Mouse (Mus musculus): ENCODE data around the gene Kctd21. TPM values are rescaled to one million over a fixed set of nuclear protein-coding genes. Genes with fewer than 3 reads are reported as not detected.

Kctd21 gene
- total and polyA plus RNA-seq, 3 experiments: 3.6 to 4.1 (median 3.7) TPM

GRCm38 (mm10) chr7:97375101-97375500 lies 43.0 kb downstream of the Kctd21 start:
- H3K27me3 ChIP-seq (ENCODE audit: control insufficient read depth, insufficient read depth, low read length): no peaks in the 10 kb centered on the region
- peaks cover 4% of the 10 kb centered on the region; the same call in 1 of the 2 replicates for H3K4me1 ChIP-seq (ENCODE audit: control insufficient read depth, insufficient read depth, low read length)
- no peak overlapping the region for H3K4me3 ChIP-seq
- TF ChIP-seq EP300 (IDR thresholded peaks at IDR 0.05; ENCODE audit: insufficient read depth, low read depth, low read length): no peak
- H3K9ac ChIP-seq (ENCODE audit: low read depth, low read length): no peak overlapping the region
- H3K36me3 ChIP-seq (ENCODE audit: control insufficient read depth, insufficient read depth, low read length): no peaks in the 10 kb centered on the region
- 96% methylated on average over 9 of the region's 9 CpGs for WGBS
- H3K79me2 ChIP-seq (replicated peaks; ENCODE audit: control insufficient read depth, insufficient read depth, low read length): no peaks in the 10 kb centered on the region
- intact Hi-C loops (cut with DNase I): no loop called here
- H3K27ac ChIP-seq: no peak overlapping the region
- DNase-seq: no peak

- Histone ChIP-seq H3K27ac (no peak overlapping the region), H3K27me3 (ENCODE audit: control insufficient read depth, insufficient read depth, low read length) (no peaks in the 10 kb centered on the region), H3K4me3 (no peak overlapping the region), H3K9ac (ENCODE audit: low read depth, low read length) (no peak overlapping the region), H3K4me1 (ENCODE audit: control insufficient read depth, insufficient read depth, low read length) (peaks cover 3% of the 10 kb centered on the region; the same call in 1 of the 2 replicates), H3K36me3 (ENCODE audit: control insufficient read depth, insufficient read depth, low read length) (no peaks in the 10 kb centered on the region), H3K79me2 (replicated peaks; ENCODE audit: control insufficient read depth, insufficient read depth, low read length) (no peaks in the 10 kb centered on the region)
- 79% methylated on average over 2 of the region's 2 CpGs for WGBS
- intact Hi-C loops (cut with DNase I): no loop called here
- no peak for DNase-seq
- TF ChIP-seq POLR2A (IDR thresholded peaks at IDR 0.05; ENCODE audit: insufficient read depth, low read depth, low read length) (no peak), CTCF (IDR thresholded peaks at IDR 0.05) (no peak), EP300 (IDR thresholded peaks at IDR 0.05; ENCODE audit: insufficient read depth, low read depth, low read length) (no peak)
Observed at GRCm38 (mm10) chr7:97375906-97376305, 43.8 kb downstream of the Kctd21 start.

GRCm38 (mm10) chr7:97379304-97379703 lies 47.2 kb downstream of the Kctd21 start:
- intact Hi-C loops (cut with DNase I): no loop called here
- H3K27ac ChIP-seq: no peak overlapping the region
- H3K4me1 ChIP-seq (ENCODE audit: control insufficient read depth, insufficient read depth, low read length): peaks cover 1% of the 10 kb centered on the region; the same call in 1 of the 2 replicates
- 87% methylated on average over 5 of the region's 5 CpGs for WGBS
- H3K36me3 ChIP-seq (ENCODE audit: control insufficient read depth, insufficient read depth, low read length): no peaks in the 10 kb centered on the region
- H3K27me3 ChIP-seq (ENCODE audit: control insufficient read depth, insufficient read depth, low read length): no peaks in the 10 kb centered on the region
- no peak overlapping the region for H3K9ac ChIP-seq (ENCODE audit: low read depth, low read length)
- no peak overlapping the region for H3K4me3 ChIP-seq
- no peaks in the 10 kb centered on the region for H3K79me2 ChIP-seq (replicated peaks; ENCODE audit: control insufficient read depth, insufficient read depth, low read length)
- no peak for DNase-seq
- no peak for TF ChIP-seq CTCF (IDR thresholded peaks at IDR 0.05)
- no peak for TF ChIP-seq EP300 (IDR thresholded peaks at IDR 0.05; ENCODE audit: insufficient read depth, low read depth, low read length)
- TF ChIP-seq POLR2A (IDR thresholded peaks at IDR 0.05; ENCODE audit: insufficient read depth, low read depth, low read length): no peak

- Histone ChIP-seq H3K4me1 (ENCODE audit: control insufficient read depth, insufficient read depth, low read length) (peaks cover 1% of the 10 kb centered on the region; the same call in 1 of the 2 replicates), H3K36me3 (ENCODE audit: control insufficient read depth, insufficient read depth, low read length) (no peaks in the 10 kb centered on the region), H3K27ac (no peak overlapping the region), H3K4me3 (no peak overlapping the region), H3K79me2 (replicated peaks; ENCODE audit: control insufficient read depth, insufficient read depth, low read length) (no peaks in the 10 kb centered on the region), H3K9ac (ENCODE audit: low read depth, low read length) (no peak overlapping the region), H3K27me3 (ENCODE audit: control insufficient read depth, insufficient read depth, low read length) (no peaks in the 10 kb centered on the region)
- intact Hi-C loops (cut with DNase I): no loop called here
- 90% methylated on average over 5 of the region's 5 CpGs for WGBS
- TF ChIP-seq CTCF (IDR thresholded peaks at IDR 0.05): no peak
- TF ChIP-seq POLR2A (IDR thresholded peaks at IDR 0.05; ENCODE audit: insufficient read depth, low read depth, low read length): no peak
- TF ChIP-seq EP300 (IDR thresholded peaks at IDR 0.05; ENCODE audit: insufficient read depth, low read depth, low read length): no peak
- no peak for DNase-seq
Observed at GRCm38 (mm10) chr7:97380500-97381123, 48.5 kb downstream of the Kctd21 start.

- Histone ChIP-seq H3K4me3 (no peak overlapping the region), H3K79me2 (replicated peaks; ENCODE audit: control insufficient read depth, insufficient read depth, low read length) (no peaks in the 10 kb centered on the region), H3K9ac (ENCODE audit: low read depth, low read length) (no peak overlapping the region), H3K27ac (no peak overlapping the region), H3K36me3 (ENCODE audit: control insufficient read depth, insufficient read depth, low read length) (no peaks in the 10 kb centered on the region), H3K27me3 (ENCODE audit: control insufficient read depth, insufficient read depth, low read length) (no peaks in the 10 kb centered on the region), H3K4me1 (ENCODE audit: control insufficient read depth, insufficient read depth, low read length) (peaks cover 8% of the 10 kb centered on the region)
- TF ChIP-seq CTCF (IDR thresholded peaks at IDR 0.05): no peak
- no peak for TF ChIP-seq POLR2A (IDR thresholded peaks at IDR 0.05; ENCODE audit: insufficient read depth, low read depth, low read length)
- no peak for TF ChIP-seq EP300 (IDR thresholded peaks at IDR 0.05; ENCODE audit: insufficient read depth, low read depth, low read length)
- WGBS: 92% methylated on average over 8 of the region's 8 CpGs
- intact Hi-C loops (cut with DNase I): no loop called here
- no peak for DNase-seq
Observed at GRCm38 (mm10) chr7:97382661-97383060, 50.5 kb downstream of the Kctd21 start.

- no peaks in the 10 kb centered on the region for H3K27me3 ChIP-seq (ENCODE audit: control insufficient read depth, insufficient read depth, low read length)
- H3K4me1 ChIP-seq (ENCODE audit: control insufficient read depth, insufficient read depth, low read length): peaks cover 8% of the 10 kb centered on the region
- TF ChIP-seq EP300 (IDR thresholded peaks at IDR 0.05; ENCODE audit: insufficient read depth, low read depth, low read length): no peak
- H3K79me2 ChIP-seq (replicated peaks; ENCODE audit: control insufficient read depth, insufficient read depth, low read length): no peaks in the 10 kb centered on the region
- WGBS: 87% methylated on average over 10 of the region's 10 CpGs
- no peak overlapping the region for H3K9ac ChIP-seq (ENCODE audit: low read depth, low read length)
- intact Hi-C loops (cut with DNase I): no loop called here
- no peaks in the 10 kb centered on the region for H3K36me3 ChIP-seq (ENCODE audit: control insufficient read depth, insufficient read depth, low read length)
- no peak overlapping the region for H3K4me3 ChIP-seq
- H3K27ac ChIP-seq: no peak overlapping the region
- no peak for DNase-seq
Observed at GRCm38 (mm10) chr7:97383496-97384132, 51.5 kb downstream of the Kctd21 start.
